Mouse (Mus musculus) testis, adult 2 months (tissue): ENCODE results near the gene Upp1.

Source experiments
- CTCF ChIP-seq: fragments of 200-500 bp; IDR thresholded peaks from 2 replicates; pipeline ENCODE4 v1.5.1; 2012; ENCODE audit warnings: low read depth, mild to moderate bottlenecking, inconsistent platforms, low read length, moderate library complexity; ENCODE audit not compliant: control insufficient read depth, insufficient read depth, insufficient replicate concordance
- POLR2A ChIP-seq: fragments of 200-500 bp; IDR thresholded peaks from 2 replicates; pipeline ENCODE4 v1.6.1; 2012; ENCODE audit warnings: low read depth, mild to moderate bottlenecking, inconsistent platforms, low read length, moderate library complexity; ENCODE audit not compliant: control insufficient read depth

GRCm38 (mm10) chr11:9116916-9117315 lies 987 bp upstream of the Upp1 start:
- TF ChIP-seq CTCF (no peak), POLR2A (no peak)
